Mouse (Mus musculus): ENCODE results near the gene Akr1c13. TPM values are rescaled to one million over a fixed set of nuclear protein-coding genes. Genes with fewer than 3 reads are reported as not detected.

The Akr1c13 gene
- polyA plus RNA-seq, 1 experiment from 2014 or later: 286 TPM

Other genes with a start within 250 kb of the Akr1c13 start
- gene Ucn3, start 245.8 kb upstream of the Akr1c13 start, polyA plus RNA-seq (2015; fragmentation: Nextera tagmentation; extraction: Ambion mirVana): 0.25 and 0.44 TPM in 2 replicates
- 3.9 and 4.3 TPM in 2 replicates for gene Akr1c14, start 142.1 kb upstream of the Akr1c13 start, polyA plus RNA-seq (2015; fragmentation: Nextera tagmentation; extraction: Ambion mirVana)
- 0.28 and 0.46 TPM in 2 replicates for gene Akr1c18, start 40.5 kb upstream of the Akr1c13 start, polyA plus RNA-seq (2015; fragmentation: Nextera tagmentation; extraction: Ambion mirVana)
- gene Akr1c19, start 37.5 kb downstream of the Akr1c13 start, polyA plus RNA-seq (2015; fragmentation: Nextera tagmentation; extraction: Ambion mirVana): 409 and 428 TPM in 2 replicates
- gene Akr1c12, start 88.3 kb downstream of the Akr1c13 start, polyA plus RNA-seq (2015; fragmentation: Nextera tagmentation; extraction: Ambion mirVana): 99.7 and 110 TPM in 2 replicates
- gene Akr1c6, start 243.2 kb downstream of the Akr1c13 start, polyA plus RNA-seq (2015; fragmentation: Nextera tagmentation; extraction: Ambion mirVana): 0.34 TPM in 1 of 2 replicates, not detected in the other

Data from intestine, embryonic 15.5 days (tissue).